Mouse (Mus musculus) natural killer cell, adult 2 months (primary cell): Measurements from ENCODE around the gene Gpr153.

Experiments
- DNase-seq, 2 experiments: peaks; one replicate each; pipeline ENCODE4 v3.0.0; 2022; ENCODE audit warnings: low spot score in 2 of 2

Gene Gpr153

DNA sequence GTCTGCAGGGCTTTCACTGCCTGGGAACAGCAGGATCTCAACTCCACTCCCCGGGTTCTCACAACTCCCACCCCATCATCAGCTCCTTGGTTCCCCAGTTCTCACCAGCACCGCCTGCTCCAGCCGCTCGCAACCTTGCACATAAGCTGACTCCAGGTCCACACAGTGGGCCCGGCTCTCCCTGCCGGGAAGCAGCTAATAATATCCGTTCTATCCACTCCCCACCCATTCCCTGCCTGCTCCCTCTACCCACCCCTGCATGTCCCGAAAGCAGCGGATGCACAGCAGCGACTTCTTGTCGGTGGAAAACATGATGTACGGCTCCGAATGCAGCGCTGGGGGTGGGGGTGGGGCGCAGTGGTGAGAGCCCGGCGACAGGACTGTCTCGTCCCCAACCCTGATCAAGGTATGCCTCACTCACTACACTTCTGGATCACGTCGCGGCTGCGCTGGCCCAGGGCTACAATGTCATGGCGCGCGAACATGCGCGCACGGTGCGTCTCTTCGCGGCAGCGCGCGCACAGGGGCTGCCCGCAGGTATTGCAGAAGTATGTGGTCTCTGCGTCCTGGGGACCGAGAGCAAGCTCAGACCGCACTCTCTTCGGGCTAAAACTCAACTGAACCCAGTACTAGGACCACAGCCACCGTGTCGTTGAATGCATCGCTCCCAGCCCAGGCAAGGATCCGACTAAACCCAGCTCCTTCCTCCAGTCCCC, 41.6 kb downstream of the Gpr153 start:
- no peak for DNase-seq

DNA sequence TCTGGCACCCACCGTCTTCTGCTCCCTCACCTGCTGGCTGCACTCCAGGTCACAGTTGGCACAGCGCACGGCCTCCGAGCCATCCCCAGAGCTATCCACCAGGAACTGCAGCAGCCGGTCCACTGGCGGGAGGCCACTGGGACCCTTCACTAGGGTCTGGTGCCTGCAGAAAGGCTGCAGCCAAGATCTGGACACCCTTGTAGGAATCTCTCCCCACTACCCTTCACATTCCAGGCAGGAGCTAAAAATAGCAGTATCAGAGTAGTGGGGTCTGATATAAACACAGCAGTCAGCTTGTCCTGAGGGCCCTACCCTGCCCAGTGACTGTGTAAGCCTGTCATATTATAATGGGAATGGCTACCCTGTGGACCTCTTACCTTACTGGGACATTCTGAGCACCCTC, 43.6 kb downstream of the Gpr153 start:
- no peak for DNase-seq

DNA sequence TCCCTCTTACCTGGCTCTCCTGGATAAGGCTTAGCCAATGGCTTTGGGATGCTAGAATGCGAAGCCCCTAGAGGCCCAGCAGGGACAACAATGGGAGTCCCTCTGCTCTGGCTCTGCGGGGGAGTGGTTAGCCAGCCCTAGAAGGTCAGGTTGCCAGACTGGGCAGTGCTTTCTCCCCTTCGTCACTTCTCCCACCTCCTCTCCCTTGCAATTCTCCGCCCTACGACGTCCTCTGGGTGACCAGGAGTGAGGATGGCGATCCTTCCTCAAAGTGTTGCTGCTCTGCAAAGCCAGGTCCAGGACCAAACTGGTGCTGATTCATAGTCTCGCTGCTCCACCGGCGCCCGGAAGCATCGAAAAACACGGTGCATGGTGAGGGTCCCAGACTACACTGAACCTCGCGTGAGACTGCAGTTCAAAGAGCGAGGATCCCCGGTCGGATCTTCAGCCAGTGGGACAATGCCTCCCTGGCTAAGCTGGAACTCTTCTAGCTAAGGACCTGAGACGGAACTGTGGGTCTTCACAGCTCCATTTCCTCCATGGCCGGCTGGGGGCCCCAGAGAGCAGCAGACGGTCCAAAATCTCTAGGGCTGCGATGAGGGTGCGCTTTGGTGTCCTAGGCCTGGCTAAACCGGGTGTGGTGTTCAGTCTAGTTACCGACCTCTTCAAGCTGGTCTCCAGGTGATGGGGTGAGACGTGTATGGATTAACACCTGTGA, 44.6 kb downstream of the Gpr153 start, which contains the start of gene Rnf207:
Rnf207 (minus strand) TSS at position 477 of the 718 bp plus-strand sequence.
- peak; percentile 59 to 62 for DNase-seq

DNA sequence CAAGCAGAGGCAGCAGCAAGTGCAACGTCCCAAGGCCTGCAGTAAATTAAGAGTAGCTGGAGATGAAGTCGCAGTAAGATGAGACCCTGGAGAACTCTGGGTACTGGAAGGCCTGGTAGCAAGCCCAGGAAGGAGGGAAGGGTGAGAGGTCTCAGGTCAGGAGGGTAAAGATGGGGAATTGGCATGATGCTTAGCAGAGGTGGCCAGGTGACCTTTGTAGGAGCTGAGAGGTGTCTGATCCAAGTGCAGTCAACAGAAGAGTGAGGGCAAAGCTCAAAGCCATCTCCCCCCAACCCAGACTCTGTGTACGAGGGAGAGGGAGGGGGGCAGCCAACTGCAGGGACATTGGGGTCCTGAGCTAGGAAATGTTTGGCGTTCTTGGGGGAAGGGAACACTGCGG, 47.4 kb downstream of the Gpr153 start:
- no peak for DNase-seq

DNA sequence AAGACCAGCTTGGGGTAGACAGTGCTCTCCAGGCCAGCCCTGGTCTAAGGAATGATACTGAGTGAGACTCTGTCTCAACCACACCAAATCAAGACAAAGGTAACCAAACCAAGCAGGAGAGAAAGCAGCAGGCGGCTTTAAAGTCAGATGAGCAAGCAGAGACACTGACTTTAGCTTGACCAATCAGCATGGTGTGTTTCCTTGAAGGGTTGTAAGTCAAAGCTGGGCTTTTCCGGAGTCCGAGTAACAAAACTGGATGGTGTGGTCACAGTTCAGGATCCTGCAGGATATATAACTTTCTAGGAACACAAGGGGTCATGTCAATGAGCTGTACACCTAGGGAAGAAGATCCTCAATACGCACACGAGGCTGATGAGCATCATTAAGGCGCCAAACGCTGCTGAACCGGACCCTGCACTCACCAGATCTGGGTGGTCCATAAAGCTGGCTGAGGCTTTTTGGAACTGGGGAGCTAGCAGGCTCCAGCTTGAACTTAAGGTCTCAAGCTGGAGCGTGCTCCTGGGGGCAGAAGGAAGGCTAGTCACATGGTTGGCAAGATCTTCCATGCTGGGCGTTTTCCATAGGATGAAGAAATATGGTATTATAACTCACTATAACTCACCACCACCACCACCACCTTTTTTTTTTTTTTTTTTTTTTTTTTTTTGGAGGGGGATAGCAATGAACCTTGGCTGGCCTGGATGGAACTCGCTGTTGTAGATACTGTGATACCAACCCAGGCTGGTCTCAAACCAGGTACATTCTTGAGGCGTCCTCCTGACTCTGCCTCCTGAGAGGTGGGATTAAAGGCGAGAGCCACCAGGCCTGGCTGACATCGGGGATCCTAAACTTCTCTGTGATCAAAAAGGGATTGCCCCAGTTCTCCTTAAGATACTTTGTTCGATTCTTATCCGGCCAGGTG, 50.9 kb downstream of the Gpr153 start:
- no peak for DNase-seq

DNA sequence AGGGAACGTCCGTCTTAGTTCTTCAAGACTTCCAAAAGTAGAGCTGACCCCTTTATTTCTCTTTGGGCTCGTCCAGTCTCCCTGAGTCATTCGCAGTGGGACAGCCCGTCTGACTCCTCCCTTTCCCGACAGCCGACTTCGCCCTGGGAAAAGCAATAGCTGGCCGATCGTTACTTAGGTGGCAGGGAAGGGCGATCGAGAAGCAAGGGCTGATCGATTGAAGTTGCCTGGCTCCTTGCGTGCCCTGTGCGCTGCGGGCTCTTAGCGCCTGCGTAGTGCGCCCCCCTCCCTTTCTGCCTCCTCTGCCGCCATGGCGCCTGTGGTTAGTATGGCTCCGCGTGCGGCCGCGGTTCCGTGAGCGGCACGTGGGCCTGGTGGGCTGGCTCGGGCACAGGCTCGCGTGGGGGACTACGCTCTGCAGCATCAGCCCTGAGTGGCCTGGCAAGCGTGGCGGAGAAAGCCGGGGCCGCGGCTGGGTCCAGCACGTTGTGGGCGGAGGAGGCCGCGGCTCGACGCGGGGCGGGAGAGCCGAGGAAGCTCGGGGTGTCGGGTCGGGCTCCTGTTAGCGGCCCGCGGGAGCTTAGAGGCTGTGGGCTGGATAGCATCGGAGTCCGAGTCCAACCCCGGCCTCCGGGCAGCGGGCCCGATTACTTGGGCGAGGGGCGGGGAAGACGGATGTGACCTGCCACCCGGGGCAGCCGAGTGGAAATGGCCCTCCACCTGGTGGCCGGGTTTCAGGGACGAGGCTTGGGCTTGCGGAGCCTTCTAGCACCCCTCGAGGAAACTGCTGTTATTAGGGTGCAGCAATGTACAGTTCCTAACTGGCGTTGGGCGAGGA, 51.8 kb downstream of the Gpr153 start, which contains the start of gene Rpl22:
Rpl22 (plus strand) TSS at position 169 of the 838 bp plus-strand sequence.
- DNase-seq: peak; percentile 95 to 96

DNA sequence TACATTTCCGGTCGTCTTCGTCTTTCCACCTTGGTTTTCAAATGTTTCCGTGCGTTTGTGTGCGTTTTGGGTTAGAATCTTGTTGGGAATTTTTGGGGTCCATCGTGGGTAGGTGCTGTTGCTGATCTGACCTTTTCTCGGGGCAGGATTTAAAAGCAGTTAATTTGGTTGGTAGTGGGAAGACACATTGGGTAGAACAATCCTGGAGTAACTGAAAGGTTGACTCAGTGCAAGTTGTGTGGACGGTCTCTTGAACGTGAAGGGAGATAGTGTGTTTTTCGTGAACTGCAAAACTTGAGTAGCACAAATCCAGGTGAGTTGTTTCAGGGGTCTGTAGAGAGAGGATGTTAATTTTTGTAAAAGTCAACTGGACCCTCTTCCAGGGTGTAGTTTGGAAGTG, 52.5 kb downstream of the Gpr153 start:
- no peak for DNase-seq

DNA sequence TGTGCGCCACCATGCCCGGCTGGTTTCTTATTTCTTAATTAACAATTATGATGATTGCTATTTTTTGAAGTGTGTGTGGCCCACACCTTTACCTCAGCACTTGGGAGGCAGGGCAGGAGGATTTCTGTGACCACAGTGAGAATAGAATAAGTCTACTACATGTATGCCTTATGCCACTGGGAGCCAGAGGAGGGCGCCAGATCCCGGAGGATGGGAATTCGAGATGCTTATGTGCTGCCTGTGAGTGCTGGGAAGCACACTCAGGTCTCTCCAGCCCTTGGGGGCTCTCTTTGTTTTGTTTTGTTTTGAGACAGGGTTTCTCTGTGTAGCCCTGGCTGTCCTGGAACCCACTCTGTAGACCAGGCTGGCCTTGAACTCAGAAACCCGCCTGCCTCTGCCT, 54.7 kb downstream of the Gpr153 start:
- DNase-seq: peak; percentile 26 to 53

DNA sequence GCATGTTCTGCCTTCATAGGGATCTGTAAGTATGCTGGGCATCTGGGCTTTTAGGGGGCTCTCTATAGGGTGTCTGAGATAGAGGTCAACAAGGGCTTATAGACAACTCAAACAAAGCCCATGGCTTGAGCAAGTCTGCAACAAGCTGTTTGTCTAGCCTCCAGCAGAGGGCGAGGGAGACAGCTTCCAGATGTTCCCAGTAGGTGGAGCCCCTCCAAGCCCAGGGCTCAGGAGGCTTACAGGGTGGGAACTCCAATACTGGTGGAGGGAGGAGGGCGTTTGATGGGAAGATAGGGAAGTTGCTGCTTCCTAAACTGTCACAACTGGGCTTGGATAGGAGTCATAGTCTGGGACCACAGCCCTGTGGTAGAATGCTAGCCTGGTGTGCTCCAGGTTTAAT, 58.9 kb downstream of the Gpr153 start:
- peak in 1 of 2 experiments; percentile 40 for DNase-seq

DNA sequence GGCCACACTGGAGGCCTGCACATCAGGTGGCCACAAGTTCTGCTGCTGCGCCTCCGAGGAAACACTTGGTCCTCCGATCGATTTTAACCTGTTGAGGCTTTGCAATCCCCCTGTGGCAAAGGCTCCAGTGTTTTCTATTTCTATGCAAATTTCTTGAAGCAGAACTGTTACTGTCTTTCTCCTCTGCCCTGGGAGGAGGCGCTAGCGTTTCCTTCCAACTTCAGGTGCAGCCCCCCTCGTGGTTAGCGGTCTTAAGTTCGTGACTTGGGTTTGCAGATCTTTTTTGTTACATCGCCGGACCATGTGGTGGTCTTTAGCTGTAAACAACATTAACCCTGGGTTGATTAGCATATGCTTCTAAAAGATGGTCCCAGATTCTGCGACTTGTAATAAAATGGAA, 59.6 kb downstream of the Gpr153 start:
- DNase-seq: no peak
